Mouse (Mus musculus) stomach, embryonic 16.5 days (tissue): ENCODE measurements around the gene Unk. TPM values are rescaled to one million over a fixed set of nuclear protein-coding genes. Genes with fewer than 3 reads are reported as not detected.

ENCODE experiments used
- ATAC-seq: fragments of 200-750 bp; cut with Nextera tagmentation; 2 replicates; pipeline ENCODE4 v1.8.0; 2017; ENCODE audit warnings: moderate number of reproducible peaks, moderate TSS enrichment; ENCODE audit not compliant: insufficient read depth, low FRiP score
- H3K27ac ChIP-seq: fragments of 300-500 bp; sonication (generic); 2 replicates; pipeline ENCODE4 v1.5.1; 2014; ENCODE audit warnings: low read length
- H3K27me3 ChIP-seq: fragments of 300-500 bp; sonication (generic); 2 replicates; pipeline ENCODE4 v1.6.1; 2014; ENCODE audit warnings: low read length, control low read depth, mixed read lengths; ENCODE audit not compliant: control insufficient read depth, insufficient read depth
- H3K36me3 ChIP-seq: fragments of 300-500 bp; sonication (generic); 2 replicates; pipeline ENCODE4 v1.6.1; 2014; ENCODE audit warnings: low read length; ENCODE audit not compliant: control insufficient read depth, insufficient read depth
- H3K4me1 ChIP-seq: fragments of 300-500 bp; sonication (generic); 2 replicates; pipeline ENCODE4 v1.6.1; 2014; ENCODE audit warnings: low read length, control low read depth, mixed read lengths; ENCODE audit not compliant: control insufficient read depth, insufficient read depth
- H3K4me2 ChIP-seq: fragments of 300-500 bp; sonication (generic); 2 replicates; pipeline ENCODE4 v1.6.1; 2014; ENCODE audit warnings: low read depth, low read length, mixed read lengths
- H3K4me3 ChIP-seq: fragments of 300-500 bp; sonication (generic); replicated peaks from 2 replicates; pipeline ENCODE4 v1.5.1; 2014; ENCODE audit warnings: mild to moderate bottlenecking, low read length
- H3K9ac ChIP-seq: fragments of 300-500 bp; sonication (generic); 2 replicates; pipeline ENCODE4 v1.6.1; 2014; ENCODE audit warnings: low read length
- H3K9me3 ChIP-seq: fragments of 300-500 bp; sonication (generic); replicated peaks from 2 replicates; pipeline ENCODE4 v1.6.1; 2016; ENCODE audit warnings: low read length, control low read depth; ENCODE audit not compliant: control insufficient read depth
- WGBS: fragments of 180-500 bp; shearing (Covaris S2); extraction: QIAGEN DNeasy Blood & Tissue Kit; methylation state at CpG from one replicate; pipeline ENCODE4 v1.1.7; 2014; 5-methylcytosine and 5-hydroxymethylcytosine counted together
- polyA plus RNA-seq: library from polyadenylated mRNA; unstranded; fragments of >200 nt; fragmentation: Nextera tagmentation; extraction: Ambion mirVana; gene quantifications from 2 replicates; pipeline ENCODE4 v1.2.1, GENCODE M21; 2015

Unk gene
- polyA plus RNA-seq, 1 experiment from 2014 or later = 26.4 TPM

DNA sequence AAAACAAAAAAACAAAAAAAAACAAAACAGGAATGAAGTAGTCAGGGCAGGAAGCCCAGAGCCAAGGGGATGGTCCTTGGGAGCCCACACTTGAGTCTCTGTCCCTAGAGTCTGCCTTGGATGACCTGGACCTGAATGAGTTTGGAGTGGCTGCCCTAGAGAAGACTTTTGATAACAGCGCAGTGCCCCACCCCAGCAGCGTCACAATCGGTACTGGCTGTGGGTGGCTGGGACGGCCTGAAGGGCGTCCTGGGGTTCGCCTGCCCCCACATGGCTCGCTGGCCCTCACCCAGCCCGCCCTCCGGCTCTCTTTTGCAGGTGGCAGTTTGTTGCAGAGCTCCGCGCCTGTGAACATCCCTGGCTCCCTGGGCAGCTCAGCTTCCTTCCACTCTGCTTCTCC is 25.8 kb downstream of the Unk start:
- Histone ChIP-seq H3K9ac (no peak overlapping the region), H3K27me3 (no peaks in the 10 kb centered on the region), H3K4me1 (no peaks in the 10 kb centered on the region), H3K27ac (no peak overlapping the region), H3K36me3 (peaks cover 39% of the 10 kb centered on the region), H3K4me2 (no peak overlapping the region), H3K9me3 (no peaks in the 10 kb centered on the region), H3K4me3 (no peak overlapping the region)
- 94% methylated on average over 11 of the region's 11 CpGs for WGBS
- no peak for ATAC-seq

DNA sequence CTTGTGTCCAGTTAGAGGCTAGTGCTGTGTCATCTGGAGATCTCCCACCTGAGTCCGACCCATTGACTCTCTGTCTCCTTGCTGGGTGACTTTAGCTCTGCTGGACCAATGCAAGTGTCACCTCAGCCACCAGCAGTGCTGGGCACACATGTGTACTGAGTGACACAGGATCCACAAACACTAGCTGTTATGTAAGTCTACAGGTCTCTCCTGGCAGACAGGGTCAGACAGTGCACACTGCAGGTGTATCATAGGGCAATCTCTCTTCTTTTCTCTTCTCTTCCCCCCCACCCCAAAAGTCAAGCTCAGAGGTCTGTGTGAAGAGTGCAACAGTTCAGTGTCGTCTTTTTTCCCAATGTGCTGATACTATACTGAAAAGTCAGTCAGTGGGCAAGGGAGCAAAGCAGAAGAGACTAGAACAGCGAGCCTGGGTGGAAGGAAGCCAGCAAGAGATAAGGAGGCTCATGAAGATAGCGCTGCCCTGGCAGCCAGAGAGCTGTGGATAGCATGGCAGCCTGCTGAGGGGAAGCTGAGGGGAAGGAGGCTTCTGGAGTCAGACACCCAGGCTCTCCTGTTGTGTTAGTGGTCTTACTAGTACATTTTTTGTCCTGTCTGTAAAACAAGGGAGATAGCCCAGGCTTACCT is 27.2 kb downstream of the Unk start:
- 85% methylated on average over 4 of the region's 4 CpGs for WGBS
- Histone ChIP-seq H3K4me1 (no peaks in the 10 kb centered on the region), H3K27me3 (no peaks in the 10 kb centered on the region), H3K27ac (no peak overlapping the region), H3K9me3 (no peaks in the 10 kb centered on the region), H3K4me2 (no peak overlapping the region), H3K9ac (no peak overlapping the region), H3K36me3 (peaks cover 30% of the 10 kb centered on the region), H3K4me3 (no peak overlapping the region)
- no peak for ATAC-seq

DNA sequence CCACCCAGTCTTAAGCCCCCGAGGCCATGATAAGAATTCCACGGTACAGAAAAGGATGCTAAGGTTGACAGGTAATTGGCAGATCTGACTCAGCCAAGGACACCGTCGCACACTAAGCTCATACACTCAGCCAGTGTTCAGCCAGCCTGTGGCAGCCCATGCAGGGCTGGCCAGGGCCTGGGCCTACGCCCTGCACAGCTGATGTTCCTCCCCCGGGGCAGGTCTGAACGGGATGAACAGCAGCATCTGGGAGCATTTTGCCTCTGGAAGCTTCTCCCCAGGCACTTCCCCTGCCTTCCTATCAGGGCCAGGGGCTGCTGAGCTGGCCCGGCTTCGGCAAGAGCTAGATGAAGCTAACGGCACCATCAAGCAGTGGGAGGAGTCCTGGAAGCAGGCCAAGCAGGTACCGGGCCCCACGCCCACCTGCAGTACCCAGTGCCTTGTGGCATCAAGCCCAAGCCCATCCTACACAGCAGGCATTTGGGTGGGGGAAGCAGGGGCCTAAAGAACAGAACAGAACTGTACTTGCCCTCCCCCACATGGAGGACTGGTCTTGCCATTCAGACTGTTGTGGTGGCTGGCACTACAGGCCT is 28.0 kb downstream of the Unk start:
- Histone ChIP-seq H3K27ac (no peak overlapping the region), H3K4me3 (no peak overlapping the region), H3K9me3 (no peaks in the 10 kb centered on the region), H3K4me2 (no peak overlapping the region), H3K27me3 (no peaks in the 10 kb centered on the region), H3K9ac (no peak overlapping the region), H3K4me1 (no peaks in the 10 kb centered on the region), H3K36me3 (peaks cover 24% of the 10 kb centered on the region)
- no peak for ATAC-seq
- 68% methylated on average over 12 of the region's 12 CpGs for WGBS

DNA sequence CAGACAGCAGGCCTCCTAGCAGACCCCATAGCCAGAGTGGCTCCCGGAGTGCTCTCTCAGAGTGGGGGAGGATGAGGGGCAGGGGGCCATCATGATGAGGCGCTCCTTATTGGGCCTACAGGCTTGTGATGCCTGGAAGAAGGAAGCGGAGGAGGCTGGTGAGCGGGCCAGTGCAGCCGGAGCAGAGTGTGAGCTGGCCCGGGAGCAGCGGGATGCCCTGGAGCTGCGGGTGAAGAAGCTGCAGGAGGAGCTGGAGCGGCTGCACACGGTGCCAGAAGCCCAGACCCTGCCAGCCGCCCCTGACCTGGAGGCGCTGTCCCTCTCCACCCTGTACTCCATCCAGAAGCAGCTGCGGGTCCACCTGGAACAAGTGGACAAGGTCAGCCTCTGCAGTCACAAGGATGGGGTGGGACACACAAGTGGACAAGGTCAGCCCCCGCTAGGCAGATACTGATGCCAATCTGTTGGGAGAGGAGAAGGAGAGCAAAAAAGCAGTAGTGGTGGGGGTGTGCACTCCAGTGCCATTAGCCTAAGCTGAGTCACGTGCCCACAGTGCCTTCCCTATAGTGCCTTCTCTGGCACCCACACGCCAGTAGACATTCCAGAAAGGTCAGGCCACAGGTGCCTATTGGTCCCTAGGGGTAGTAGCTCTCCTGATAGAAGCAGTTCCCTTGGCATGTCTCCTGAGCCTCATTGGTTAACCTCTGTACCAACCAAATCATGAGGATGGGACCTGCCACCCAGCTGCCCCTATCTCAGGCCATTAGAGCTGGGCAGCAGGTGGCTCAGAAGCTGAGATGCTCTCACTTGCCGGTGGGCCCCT is 29.0 kb downstream of the Unk start:
- no peak overlapping the region for H3K4me2 ChIP-seq
- whole genome bisulfite sequencing = 84% methylated on average over 17 of the region's 17 CpGs
- no peaks in the 10 kb centered on the region for H3K27me3 ChIP-seq
- no peaks in the 10 kb centered on the region for H3K9me3 ChIP-seq
- no peak overlapping the region for H3K27ac ChIP-seq
- no peak overlapping the region for H3K9ac ChIP-seq
- no peak overlapping the region for H3K4me3 ChIP-seq
- peaks cover 18% of the 10 kb centered on the region for H3K36me3 ChIP-seq
- H3K4me1 ChIP-seq = no peaks in the 10 kb centered on the region
- no peak for ATAC-seq

DNA sequence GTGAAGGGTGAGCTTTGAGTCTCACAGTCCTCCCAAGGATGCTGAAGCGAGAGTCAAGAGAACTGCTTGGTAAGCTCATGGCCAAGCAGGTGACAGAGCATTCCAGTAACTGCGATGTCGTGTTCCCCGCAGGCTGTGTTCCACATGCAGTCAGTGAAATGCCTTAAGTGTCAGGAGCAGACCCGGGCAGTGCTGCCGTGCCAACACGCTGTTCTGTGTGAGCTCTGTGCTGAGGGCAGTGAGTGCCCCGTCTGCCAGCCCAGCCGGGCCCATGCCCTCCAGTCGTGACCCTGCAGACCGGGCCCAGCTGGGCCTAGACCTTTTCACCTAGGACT is 29.5 kb downstream of the Unk start:
- Histone ChIP-seq H3K4me2 (no peak overlapping the region), H3K27me3 (no peaks in the 10 kb centered on the region), H3K9ac (no peak overlapping the region), H3K36me3 (peaks cover 18% of the 10 kb centered on the region), H3K4me1 (no peaks in the 10 kb centered on the region), H3K27ac (no peak overlapping the region), H3K9me3 (no peaks in the 10 kb centered on the region), H3K4me3 (no peak overlapping the region)
- 90% methylated on average over 11 of the region's 11 CpGs for WGBS
- ATAC-seq = no peak

DNA sequence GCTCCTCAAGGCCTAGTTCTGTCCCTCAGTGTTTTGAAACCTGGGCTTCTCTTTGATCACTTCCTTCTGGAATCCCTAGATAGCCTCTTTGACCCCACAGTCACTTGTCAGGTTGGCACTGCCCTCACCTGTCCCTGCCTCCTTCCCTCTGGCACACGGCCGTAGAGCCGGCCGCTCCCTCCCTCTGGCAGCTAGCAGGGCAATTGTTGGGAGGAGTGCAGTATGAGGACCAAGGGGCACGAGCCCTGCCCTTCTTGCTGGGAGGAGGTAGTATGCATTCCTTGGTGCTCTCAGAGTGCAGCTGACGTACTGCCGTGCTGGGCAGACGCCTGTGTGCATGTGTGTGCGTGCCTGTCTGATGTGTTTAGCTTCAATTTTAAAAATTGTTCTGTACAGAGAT is 30.5 kb downstream of the Unk start:
- 68% methylated on average over 9 of the region's 9 CpGs for WGBS
- ATAC-seq = peak; percentile 49; the same call in 1 of the 2 replicates
- Histone ChIP-seq H3K9me3 (no peaks in the 10 kb centered on the region), H3K4me3 (no peak overlapping the region), H3K27me3 (no peaks in the 10 kb centered on the region), H3K27ac (peak overlapping the region; percentile 20; the same call in 1 of the 2 replicates), H3K36me3 (peaks cover 18% of the 10 kb centered on the region), H3K9ac (no peak overlapping the region), H3K4me1 (no peaks in the 10 kb centered on the region), H3K4me2 (no peak overlapping the region)

DNA sequence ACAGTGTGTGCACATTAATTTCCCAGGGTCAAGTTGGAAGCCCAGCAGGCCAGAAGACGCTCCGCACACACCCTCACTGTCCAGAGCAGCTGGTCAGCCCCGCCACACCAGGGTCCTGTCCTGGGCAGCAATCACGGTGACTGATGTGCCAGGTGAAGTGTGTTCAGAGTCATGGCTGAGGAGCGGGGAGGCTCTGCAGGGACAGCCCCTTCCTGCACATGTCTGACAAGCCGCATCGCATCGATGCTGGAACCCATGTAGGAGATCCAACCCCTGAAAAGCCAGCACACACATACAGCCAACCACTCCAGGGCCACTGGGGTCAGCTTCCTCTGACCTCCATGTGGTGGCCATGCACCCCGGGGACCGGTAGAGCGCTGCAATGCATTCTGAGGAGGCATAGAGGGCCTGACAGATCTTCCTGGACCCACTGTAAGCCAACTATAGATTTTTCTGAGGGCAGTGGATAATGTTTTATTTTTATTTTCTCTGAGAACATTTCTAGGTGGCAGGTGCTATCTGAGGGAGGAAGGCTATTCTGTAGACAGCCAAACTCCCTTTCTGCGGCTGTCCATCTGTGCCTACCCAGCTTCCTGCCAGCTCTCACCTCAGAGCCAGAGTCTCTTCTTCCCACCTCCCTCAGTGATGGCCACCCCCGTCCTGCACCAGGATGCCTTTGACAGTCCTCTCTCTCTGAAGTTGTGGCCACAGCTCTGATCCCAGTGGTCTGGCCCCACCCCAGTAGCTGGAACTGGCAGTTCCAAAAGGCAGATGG is 31.7 kb downstream of the Unk start:
- no peak overlapping the region for H3K27ac ChIP-seq
- no peaks in the 10 kb centered on the region for H3K9me3 ChIP-seq
- peaks cover 11% of the 10 kb centered on the region for H3K36me3 ChIP-seq
- H3K4me3 ChIP-seq = no peak overlapping the region
- ATAC-seq = no peak
- H3K9ac ChIP-seq = no peak overlapping the region
- no peaks in the 10 kb centered on the region for H3K27me3 ChIP-seq
- H3K4me1 ChIP-seq = no peaks in the 10 kb centered on the region
- 86% methylated on average over 13 of the region's 13 CpGs for WGBS
- no peak overlapping the region for H3K4me2 ChIP-seq

DNA sequence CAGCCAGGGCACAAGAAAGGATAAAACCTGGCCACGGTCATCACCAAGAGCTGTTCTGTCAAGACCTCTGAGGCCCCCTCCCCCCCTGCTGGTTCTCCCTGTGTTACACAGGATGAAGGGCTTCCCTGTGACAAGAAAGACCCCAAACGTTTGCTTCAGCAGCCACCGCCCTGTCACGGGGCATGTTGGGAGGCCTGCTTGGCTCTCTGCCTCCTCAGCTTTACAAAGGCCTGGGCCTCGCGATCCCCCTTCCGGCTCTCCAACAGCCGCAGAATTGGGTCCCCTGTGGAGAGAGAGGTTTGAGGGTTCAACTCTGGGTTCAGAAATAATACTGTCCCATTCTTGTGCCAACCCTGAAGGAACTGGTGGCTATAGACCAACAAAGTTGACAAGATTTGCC is 32.4 kb downstream of the Unk start:
- H3K4me2 ChIP-seq = no peak overlapping the region
- no peaks in the 10 kb centered on the region for H3K4me1 ChIP-seq
- no peak overlapping the region for H3K27ac ChIP-seq
- 63% methylated on average over 8 of the region's 8 CpGs for WGBS
- H3K36me3 ChIP-seq = peaks cover 11% of the 10 kb centered on the region
- no peaks in the 10 kb centered on the region for H3K9me3 ChIP-seq
- no peak for ATAC-seq
- H3K27me3 ChIP-seq = no peaks in the 10 kb centered on the region
- H3K9ac ChIP-seq = no peak overlapping the region
- no peak overlapping the region for H3K4me3 ChIP-seq

DNA sequence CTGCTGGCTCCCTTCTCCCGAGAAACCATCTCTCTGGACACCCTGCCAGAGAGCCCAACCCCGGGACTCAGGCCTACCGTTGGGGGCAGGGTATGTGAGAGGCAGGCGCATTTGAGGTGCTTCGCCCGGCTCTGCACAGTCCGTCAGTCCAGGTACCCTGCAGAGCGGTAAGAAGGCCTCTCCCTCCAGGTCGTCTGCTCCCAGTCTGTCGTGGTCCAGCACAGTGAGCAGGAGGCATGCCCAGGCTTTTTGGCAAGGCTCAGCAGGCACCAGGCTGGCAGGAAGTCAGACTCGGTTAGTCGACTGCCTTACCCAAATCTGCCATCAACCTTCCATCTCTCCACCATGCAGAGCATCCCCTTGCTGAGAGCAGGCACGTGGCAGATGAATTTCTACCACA is 33.4 kb downstream of the Unk start:
- Histone ChIP-seq H3K4me1 (no peaks in the 10 kb centered on the region), H3K27me3 (no peaks in the 10 kb centered on the region), H3K9ac (0 out of 2 replicates have a peak overlapping the region, but pooled peaks have one; percentile 16), H3K27ac (no peak overlapping the region), H3K9me3 (no peaks in the 10 kb centered on the region), H3K4me2 (no peak overlapping the region), H3K4me3 (no peak overlapping the region), H3K36me3 (peaks cover 8% of the 10 kb centered on the region; the same call in 1 of the 2 replicates)
- 66% methylated on average over 13 of the region's 13 CpGs for WGBS
- no peak for ATAC-seq
